Mouse (Mus musculus) hindlimb bud, embryonic 11.5 days (tissue): ENCODE results near the gene Dcbld2.
"Not testable (repeated sequence)": the region's sequence is repeated elsewhere in the genome, so short reads cannot be mapped to it uniquely, and the experiment has no call there.

Source experiments
- DNase-seq: peaks from one replicate; pipeline ENCODE4 v3.0.0-alpha.2; 2012; ENCODE audit warnings: low read depth, low spot score; ENCODE audit errors: extremely low spot score

The Dcbld2 gene

GRCm38 (mm10) chr16:58449073-58449472 is 40.8 kb downstream of the Dcbld2 start:
- DNase-seq, result no peak

DNA sequence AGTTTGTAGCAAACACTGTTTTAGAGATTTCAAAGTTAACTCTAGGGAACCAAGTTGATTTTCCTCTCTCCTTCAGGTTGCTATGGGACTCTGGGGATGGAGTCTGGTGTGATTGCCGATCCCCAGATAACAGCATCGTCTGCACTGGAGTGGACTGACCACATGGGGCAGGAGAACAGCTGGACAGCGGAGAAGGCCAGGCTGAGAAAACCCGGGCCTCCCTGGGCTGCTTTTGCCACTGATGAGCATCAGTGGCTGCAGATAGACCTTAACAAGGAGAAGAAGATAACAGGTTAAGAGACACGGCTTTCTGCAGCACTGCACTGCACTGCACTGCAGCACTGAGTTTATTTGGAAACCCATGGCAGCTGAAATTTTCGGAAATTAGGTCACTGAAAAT is 42.4 kb downstream of the Dcbld2 start:
- DNase-seq, result no peak

DNA sequence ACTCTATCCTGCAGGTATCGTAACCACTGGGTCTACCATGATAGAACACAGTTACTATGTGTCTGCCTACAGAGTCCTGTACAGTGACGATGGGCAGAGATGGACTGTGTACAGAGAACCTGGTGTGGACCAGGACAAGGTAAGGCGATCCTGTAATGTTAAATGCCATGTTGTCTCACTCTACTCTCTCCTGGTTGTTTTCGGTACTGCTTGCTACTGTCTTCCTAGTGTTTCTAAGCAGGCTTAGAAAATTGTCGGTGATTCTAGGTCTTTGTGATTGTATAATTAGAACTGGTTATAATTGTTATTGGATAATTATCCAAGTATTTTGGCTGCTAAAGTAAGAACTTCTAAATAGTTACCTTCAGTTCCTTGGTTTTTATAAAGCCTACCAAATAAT is 43.4 kb downstream of the Dcbld2 start:
- DNase-seq, result no peak

GRCm38 (mm10) chr16:58453138-58453537 is 44.9 kb downstream of the Dcbld2 start:
- DNase-seq, result no peak

- DNase-seq, result no peak
These were observed 45.6 kb downstream of the Dcbld2 start for GRCm38 (mm10) chr16:58453820-58454219.

GRCm38 (mm10) chr16:58454617-58455016 is 46.4 kb downstream of the Dcbld2 start:
- DNase-seq, result peak; percentile 37

DNA sequence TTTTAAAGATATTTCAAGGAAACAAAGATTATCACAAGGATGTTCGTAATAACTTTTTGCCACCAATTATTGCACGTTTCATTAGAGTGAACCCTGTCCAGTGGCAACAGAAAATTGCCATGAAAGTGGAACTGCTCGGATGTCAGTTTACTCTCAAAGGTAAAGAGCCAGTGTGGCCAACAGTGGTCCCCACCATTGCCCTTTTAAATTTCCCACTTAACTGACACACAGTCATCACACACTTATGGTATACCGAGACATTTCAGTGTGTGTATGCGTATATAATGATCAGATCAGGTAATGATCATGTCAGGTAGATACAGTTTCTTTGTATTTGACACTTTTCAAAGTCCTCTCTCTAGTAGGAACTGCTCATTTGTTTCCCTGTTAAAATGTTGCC is 46.9 kb downstream of the Dcbld2 start:
- DNase-seq, result no peak

DNA sequence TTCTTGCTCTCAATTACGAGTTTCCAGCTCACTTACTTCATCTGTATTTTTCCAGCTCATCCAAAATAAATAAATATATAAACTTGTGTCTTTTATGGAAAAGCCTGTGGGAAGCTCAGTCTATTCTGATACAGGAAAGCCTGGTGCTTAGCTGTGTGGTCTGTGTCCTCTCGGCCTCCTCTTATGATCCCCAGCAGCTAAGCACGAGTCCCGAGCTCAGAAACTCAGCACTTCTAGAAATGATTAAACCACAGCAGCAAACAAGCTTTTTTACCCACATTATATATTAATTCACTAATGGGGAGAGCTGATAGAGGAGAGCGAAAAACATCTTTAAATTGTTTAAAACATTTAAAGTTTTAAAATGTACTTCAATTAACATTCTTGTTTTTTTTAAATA is 48.2 kb downstream of the Dcbld2 start:
- DNase-seq, result no peak

GRCm38 (mm10) chr16:58456991-58457390 is 48.7 kb downstream of the Dcbld2 start:
- no peak for DNase-seq

GRCm38 (mm10) chr16:58459966-58460365 is 51.7 kb downstream of the Dcbld2 start:
- not testable (repeated sequence) for DNase-seq

DNA sequence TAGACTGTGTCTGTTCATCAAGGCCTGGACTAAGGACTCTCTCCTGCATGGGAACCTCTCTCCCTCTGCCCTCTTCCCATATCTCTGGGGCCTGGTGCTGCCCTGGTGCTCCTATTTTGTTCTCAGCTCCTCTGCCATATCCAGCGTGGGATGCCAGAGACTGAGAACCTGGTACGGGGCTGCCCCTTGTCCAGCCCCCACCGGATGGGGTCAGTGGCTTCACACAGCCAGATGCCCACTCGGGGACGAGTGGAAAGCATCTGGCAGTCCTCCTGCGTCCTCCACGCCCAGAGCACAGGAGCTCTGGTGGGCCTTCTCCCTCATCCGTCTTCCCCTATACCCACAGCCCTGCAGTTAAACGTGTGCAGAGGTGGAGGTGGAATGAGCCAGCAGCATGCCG is 52.1 kb downstream of the Dcbld2 start:
- DNase-seq, result no peak

GRCm38 (mm10) chr16:58461856-58462518 is 53.7 kb downstream of the Dcbld2 start:
- DNase-seq, result no peak

DNA sequence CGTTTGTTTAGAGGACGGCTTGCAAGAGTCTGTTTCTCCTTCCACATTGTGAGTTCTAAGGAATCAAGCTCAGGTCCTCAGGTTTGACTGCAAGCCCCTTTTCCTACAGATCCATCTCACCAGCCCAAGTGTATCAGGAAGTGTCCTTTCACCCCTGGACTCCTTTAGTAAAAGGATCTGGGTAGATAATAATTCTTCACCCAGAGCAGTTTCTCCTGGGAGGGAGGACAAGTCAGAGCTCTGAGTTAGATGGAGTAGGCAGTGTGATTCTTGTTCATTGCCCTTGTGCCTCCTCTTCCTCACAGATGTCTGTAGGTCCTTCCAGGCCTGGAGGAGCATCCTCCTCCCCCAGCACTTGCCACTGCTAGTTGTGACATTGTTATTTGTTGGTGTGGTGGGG is 54.3 kb downstream of the Dcbld2 start:
- DNase-seq, result no peak

DNA sequence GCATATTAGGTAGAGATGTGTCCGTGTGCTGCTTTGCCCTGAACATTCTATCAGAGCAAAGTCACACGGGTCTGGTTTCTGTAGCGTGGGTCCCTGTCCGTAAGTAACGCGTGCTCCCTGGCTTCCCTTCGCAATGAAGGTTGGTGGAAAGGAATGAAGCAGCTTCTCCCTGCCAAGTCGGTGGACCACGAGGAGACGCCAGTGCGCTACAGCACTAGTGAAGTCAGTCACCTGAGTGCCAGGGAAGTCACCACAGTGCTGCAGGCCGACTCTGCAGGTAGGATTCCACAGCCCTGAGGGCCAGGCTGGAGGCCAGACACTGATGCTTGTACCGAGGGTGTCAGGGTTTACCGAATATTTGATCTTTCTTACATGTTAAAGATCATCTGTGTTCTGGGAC is 55.8 kb downstream of the Dcbld2 start:
- DNase-seq, result no peak

DNA sequence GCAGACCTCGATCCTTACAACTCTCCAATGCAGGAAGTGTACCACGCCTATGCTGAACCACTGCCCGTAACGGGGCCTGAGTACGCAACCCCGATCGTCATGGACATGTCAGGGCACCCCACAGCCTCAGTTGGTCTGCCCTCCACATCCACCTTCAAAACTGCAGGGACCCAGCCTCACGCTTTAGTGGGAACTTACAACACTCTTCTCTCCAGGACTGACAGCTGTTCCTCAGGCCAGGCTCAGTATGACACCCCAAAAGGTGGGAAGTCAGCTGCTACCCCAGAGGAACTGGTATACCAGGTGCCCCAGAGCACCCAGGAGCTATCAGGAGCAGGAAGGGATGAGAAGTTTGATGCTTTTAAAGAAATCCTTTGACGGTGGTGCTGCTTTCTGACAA is 57.2 kb downstream of the Dcbld2 start:
- no peak for DNase-seq

DNA sequence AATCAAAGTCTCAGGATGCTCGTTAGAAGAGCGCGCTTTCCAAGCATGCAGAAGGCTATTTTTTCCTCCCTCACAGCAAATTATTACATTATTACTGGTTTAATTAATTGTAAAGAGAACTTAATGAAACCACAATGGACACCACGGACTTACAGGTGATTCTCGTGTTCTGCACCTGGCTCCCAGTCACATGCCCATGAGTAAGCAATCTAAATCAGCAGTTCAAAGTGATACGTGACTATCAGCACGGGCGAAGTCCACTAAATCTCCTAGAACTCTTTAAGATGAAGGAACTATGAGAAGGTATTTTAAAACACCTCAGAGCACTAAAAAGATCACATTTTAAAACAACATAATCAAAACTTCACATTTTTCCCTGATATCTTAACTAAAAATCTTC is 61.8 kb downstream of the Dcbld2 start:
- no peak for DNase-seq

DNA sequence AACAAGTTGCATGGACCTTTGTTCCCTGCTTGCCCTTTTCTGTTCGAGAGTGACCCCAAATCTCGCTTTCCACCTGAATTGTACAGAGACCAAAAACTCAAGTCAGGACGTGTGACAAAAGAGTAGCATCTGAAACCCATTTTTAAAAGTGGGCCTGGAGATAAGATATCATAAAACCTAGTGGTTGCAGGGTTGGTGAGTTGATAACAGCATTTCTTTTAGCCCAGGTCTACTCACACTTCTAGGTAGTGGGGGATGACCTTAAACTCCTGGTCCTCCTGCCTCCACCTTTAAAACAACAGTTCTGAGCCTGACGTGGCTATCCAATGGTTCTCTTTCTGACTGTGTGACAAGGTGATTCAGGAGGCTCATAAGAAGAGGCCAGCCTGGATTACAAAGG is 62.6 kb downstream of the Dcbld2 start:
- DNase-seq, result no peak

DNA sequence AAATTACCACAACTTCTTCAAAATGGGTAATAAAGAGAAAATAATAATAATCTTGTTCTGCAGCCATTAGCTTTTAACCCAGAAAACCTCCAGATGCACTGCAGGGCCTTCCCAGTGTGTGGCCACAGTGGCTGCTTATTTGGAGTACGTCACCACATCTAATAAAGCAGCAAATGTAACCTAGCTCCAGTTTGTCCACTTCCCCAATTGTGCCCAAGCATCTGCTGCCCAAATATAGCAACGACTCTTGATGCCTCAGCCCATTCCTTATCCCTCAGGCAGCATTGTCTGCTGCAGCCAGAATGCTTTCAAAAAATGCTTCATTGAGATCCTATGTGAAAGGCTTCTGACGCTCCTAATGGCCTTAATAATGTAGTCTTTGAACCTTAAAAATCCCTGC is 66.6 kb downstream of the Dcbld2 start:
- DNase-seq, result no peak

- DNase-seq, result no peak
These were observed 67.4 kb downstream of the Dcbld2 start for GRCm38 (mm10) chr16:58475544-58476154.

DNA sequence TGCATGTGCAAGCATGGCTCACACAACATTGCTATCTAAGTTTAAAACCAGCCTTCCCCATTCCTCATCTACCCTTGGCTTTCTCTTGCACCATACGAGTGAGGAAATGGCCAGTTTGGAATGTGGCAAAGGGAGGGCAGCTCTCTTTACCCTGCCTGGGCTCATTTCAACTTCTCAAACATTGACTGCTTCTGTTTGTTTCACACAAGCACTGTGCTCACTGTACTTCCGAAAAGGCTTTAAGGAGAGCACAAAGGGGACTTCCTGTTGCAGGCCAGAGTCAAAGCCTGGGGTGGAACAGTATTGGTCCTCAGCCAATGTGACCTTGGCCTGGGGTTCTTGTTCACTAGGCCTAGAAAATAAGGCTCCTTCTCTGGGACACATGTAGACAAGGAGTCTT is 68.1 kb downstream of the Dcbld2 start:
- DNase-seq, result no peak

- no peak for DNase-seq
These were observed 71.7 kb downstream of the Dcbld2 start for GRCm38 (mm10) chr16:58479898-58480448.

DNA sequence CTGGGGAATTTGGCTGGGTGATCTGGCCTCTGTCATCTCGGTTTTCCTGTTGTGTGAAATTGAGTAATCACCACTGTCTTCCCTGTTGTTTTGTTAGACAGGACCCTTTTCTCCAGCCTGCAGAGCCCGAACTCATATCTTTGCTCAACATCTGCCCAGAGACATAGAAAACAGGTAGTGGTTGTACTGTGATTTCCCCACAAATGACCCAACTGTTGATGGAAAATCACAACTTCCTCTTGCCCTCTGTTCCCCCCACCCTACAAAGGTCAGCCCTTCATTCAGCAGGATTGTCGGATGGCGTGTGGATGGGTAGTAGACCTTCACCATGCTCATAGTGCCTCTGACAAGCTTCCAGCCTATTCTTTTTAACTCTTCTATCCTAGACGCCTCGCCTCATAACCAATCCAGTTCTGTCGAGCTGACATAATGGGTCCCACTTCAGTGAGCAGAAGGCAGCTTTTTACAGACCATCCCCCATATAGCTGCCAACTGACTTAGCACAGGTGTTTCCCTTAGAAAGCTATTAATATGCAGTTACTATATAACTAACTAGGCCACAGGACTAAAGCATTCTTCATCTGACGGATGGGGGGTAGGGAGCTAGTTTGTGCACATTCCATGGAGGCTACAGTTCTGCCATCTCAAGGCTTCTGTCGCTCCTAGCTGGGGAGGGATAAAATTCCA is 73.1 kb downstream of the Dcbld2 start:
- no peak for DNase-seq
